Mouse (Mus musculus) midbrain, embryonic 16.5 days (tissue): ENCODE results near the gene Ftsj3. TPM values are rescaled to one million over a fixed set of nuclear protein-coding genes. Genes with fewer than 3 reads are reported as not detected.

Experiments used
- ATAC-seq: fragments of 200-750 bp; cut with Nextera tagmentation; 2 replicates; pipeline ENCODE4 v1.8.0; 2017; ENCODE audit warnings: moderate TSS enrichment
- H3K27ac ChIP-seq: fragments of 300-500 bp; sonication (generic); 2 replicates; pipeline ENCODE4 v1.5.1; 2014; ENCODE audit warnings: mild to moderate bottlenecking, low read length, mixed read lengths
- H3K27me3 ChIP-seq: fragments of 300-500 bp; sonication (generic); 2 replicates; pipeline ENCODE4 v1.6.1; 2014; ENCODE audit warnings: low read depth, low read length, mixed read lengths; ENCODE audit not compliant: control insufficient read depth, insufficient read depth
- H3K36me3 ChIP-seq: fragments of 300-500 bp; sonication (generic); 2 replicates; pipeline ENCODE4 v1.6.1; 2014; ENCODE audit warnings: mild to moderate bottlenecking, low read length, moderate library complexity, mixed read lengths; ENCODE audit not compliant: control insufficient read depth, insufficient read depth
- H3K4me1 ChIP-seq: fragments of 300-500 bp; sonication (generic); 2 replicates; pipeline ENCODE4 v1.6.1; 2014; ENCODE audit warnings: mild to moderate bottlenecking, low read length, mixed read lengths; ENCODE audit not compliant: control insufficient read depth, insufficient read depth
- H3K4me2 ChIP-seq: fragments of 300-500 bp; sonication (generic); 2 replicates; pipeline ENCODE4 v1.6.1; 2014; ENCODE audit warnings: mild to moderate bottlenecking, low read length, mixed read lengths
- H3K4me3 ChIP-seq: fragments of 300-500 bp; sonication (generic); 2 replicates; pipeline ENCODE4 v1.5.1; 2014; ENCODE audit warnings: low read depth, mild to moderate bottlenecking, low read length, moderate library complexity, mixed read lengths
- H3K9ac ChIP-seq: fragments of 300-500 bp; sonication (generic); 2 replicates; pipeline ENCODE4 v1.6.1; 2014; ENCODE audit warnings: low read depth, low read length, mixed read lengths
- H3K9me3 ChIP-seq: fragments of 300-500 bp; sonication (generic); replicated peaks from 2 replicates; pipeline ENCODE4 v1.6.1; 2014; ENCODE audit warnings: mild to moderate bottlenecking, low read length, mixed read lengths; ENCODE audit not compliant: control insufficient read depth, poor library complexity, severe bottlenecking
- WGBS: fragments of 180-500 bp; shearing (Covaris S2); extraction: QIAGEN DNeasy Blood & Tissue Kit; methylation state at CpG from one replicate; pipeline ENCODE4 v1.1.7; 2014; 5-methylcytosine and 5-hydroxymethylcytosine counted together
- polyA plus RNA-seq: library from polyadenylated mRNA; unstranded; fragments of >200 nt; fragmentation: Nextera tagmentation; extraction: Ambion mirVana; gene quantifications from 2 replicates; pipeline ENCODE4 v1.2.1, GENCODE M21; 2015

Ftsj3 gene
- polyA plus RNA-seq, 1 experiment from 2014 or later, result 34.0 TPM

DNA sequence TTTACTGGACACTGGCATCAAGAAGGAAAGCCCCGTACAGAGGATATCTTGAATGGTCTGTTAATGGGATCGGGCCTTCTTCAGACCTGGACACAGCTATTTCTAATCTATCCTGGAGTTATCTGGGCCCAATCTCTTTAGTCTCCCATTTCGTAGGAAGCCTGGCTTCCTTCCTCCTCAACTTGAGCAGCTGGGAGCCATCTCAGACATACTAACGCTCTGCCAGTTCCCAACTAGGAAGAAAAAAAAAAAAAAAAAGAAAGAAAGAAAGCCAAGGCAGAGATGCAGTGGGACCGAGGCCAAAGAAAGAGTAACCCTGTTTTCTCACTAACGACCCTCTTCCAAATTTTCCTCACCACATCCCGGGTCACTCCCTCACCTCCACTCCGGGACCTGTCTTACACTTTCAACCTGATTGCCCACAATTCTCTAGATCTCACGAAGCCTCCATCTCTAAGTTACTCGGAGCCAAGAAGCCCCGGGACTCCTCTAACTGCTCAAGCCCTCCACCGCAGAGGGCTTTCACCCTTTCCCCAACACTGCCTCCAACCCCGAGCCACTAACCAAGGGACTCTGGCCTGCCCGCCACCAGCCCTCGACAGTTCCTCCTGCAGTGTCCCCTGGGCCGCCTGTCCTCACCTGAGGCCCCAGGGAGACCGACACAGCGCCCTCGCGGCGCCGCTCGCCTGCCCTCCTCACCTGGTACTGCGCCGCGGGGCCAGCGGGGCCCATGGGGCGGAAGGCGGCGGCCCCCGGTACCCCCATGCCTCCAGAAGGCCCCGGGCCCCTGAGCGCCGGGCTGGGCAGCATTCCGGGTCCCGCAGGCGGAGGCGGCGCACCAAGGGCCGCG is 16.1 kb upstream of the Ftsj3 start:
- 2% methylated on average over 41 of the region's 41 CpGs for WGBS
- H3K4me3 ChIP-seq, result peak overlapping the region; percentile 77

DNA sequence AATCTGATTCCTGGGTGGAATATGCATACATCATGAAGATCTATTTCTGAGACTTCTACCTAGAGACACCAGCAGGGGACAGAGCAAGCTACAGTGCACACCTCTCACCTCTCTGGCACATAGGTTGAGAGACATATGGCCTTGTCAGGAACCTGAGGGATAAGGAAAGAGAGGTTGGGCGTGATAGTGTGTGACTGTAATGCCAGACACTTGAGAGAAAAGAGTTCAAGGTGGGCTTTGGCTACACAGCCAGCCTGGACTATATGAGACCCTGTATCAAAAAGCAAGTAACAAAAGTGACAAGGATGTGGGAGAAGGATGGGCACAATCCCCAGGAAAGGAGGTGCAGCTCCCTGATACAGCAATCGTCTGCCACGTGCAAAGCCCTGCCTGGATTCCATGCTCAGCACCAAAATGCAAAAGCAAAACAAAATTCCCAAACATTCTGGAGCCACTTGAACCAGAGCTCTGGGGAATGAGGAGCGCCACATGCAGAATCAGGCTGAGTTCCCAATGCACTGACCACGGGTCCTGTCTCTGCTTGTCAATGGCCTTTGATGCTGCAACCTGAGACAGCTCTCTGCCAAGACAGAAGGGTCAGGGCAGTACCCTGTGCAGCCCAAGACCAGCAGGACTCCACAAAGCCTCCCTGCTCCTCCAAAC is 15.4 kb upstream of the Ftsj3 start:
- H3K36me3 ChIP-seq, result peaks cover 5% of the 10 kb centered on the region
- 54% methylated on average over 5 of the region's 5 CpGs for WGBS
- peak overlapping the region; percentile 80 for H3K9ac ChIP-seq
- H3K27me3 ChIP-seq, result no peaks in the 10 kb centered on the region
- no peak for ATAC-seq
- H3K4me2 ChIP-seq, result peak overlapping the region; percentile 71
- H3K27ac ChIP-seq, result peak overlapping the region; percentile 20
- peak overlapping the region; percentile 77 for H3K4me3 ChIP-seq
- H3K4me1 ChIP-seq, result peaks cover 25% of the 10 kb centered on the region
- no peaks in the 10 kb centered on the region for H3K9me3 ChIP-seq

More for the DNA sequence above, 16.1 kb upstream of the Ftsj3 start:
- Histone ChIP-seq H3K9ac (peak overlapping the region; percentile 80), H3K4me2 (peak overlapping the region; percentile 71), H3K9me3 (no peaks in the 10 kb centered on the region), H3K4me1 (peaks cover 25% of the 10 kb centered on the region), H3K27me3 (no peaks in the 10 kb centered on the region), H3K36me3 (no peaks in the 10 kb centered on the region), H3K27ac (peak overlapping the region; percentile 81)
- peak; percentile 64 for ATAC-seq

- Histone ChIP-seq H3K9me3 (no peaks in the 10 kb centered on the region), H3K27me3 (no peaks in the 10 kb centered on the region), H3K27ac (no peak overlapping the region), H3K4me1 (peaks cover 22% of the 10 kb centered on the region), H3K4me3 (no peak overlapping the region), H3K4me2 (no peak overlapping the region), H3K36me3 (peaks cover 24% of the 10 kb centered on the region), H3K9ac (no peak overlapping the region)
- no peak for ATAC-seq
- 47% methylated on average over 3 of the region's 3 CpGs for WGBS
Observed at GRCm38 (mm10) chr11:106269060-106269431, 13.2 kb upstream of the Ftsj3 start.

DNA sequence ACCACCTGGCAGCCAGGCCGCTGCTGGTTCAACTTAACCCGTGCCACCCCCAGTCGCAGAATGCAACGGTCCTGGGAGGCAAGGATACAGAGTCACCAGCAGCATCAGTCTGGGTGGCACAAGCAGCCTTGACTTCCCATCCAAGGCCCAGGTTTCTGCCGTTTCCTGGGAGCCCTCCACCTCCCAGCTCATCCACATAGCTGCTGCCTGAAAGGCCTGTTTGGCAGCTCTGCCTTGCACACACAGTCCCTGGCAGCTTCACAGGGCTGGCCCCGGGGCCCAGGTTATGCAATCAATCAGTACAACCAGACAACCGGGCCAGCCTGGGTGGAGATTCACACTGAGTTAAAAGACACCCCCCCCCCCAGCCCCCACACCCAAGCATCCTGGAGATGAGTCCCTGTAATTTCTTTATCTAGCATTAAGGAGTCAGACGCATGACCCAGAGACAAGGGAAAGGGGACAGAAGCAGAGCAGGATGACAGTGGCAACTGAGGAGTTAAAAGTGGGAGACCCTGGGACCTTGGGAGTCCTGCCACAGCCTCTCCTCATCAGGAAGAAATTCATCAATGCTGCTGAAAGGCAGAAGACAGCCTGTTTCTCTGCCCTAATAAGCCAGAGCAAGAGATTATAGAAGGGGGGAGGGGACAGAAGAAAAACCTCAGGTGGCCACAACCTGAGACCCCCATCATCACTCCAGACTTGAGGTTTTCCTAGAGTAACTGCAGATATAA is 12.6 kb upstream of the Ftsj3 start:
- H3K9ac ChIP-seq, result peak overlapping the region; percentile 20; the same call in 1 of the 2 replicates
- 74% methylated on average over 8 of the region's 8 CpGs for WGBS
- peaks cover 30% of the 10 kb centered on the region for H3K36me3 ChIP-seq
- no peaks in the 10 kb centered on the region for H3K27me3 ChIP-seq
- no peak overlapping the region for H3K4me2 ChIP-seq
- no peak for ATAC-seq
- no peak overlapping the region for H3K27ac ChIP-seq
- no peak overlapping the region for H3K4me3 ChIP-seq
- H3K4me1 ChIP-seq, result peaks cover 22% of the 10 kb centered on the region
- no peaks in the 10 kb centered on the region for H3K9me3 ChIP-seq

- H3K9ac ChIP-seq, result no peak overlapping the region
- H3K4me2 ChIP-seq, result no peak overlapping the region
- H3K27ac ChIP-seq, result no peak overlapping the region
- peaks cover 22% of the 10 kb centered on the region for H3K4me1 ChIP-seq
- no peak overlapping the region for H3K4me3 ChIP-seq
- no peak for ATAC-seq
- peaks cover 35% of the 10 kb centered on the region for H3K36me3 ChIP-seq
- H3K27me3 ChIP-seq, result no peaks in the 10 kb centered on the region
- WGBS, result 67% methylated on average over 5 of the region's 5 CpGs
- H3K9me3 ChIP-seq, result no peaks in the 10 kb centered on the region
Observed at GRCm38 (mm10) chr11:106267871-106268270, 12.0 kb upstream of the Ftsj3 start.

- H3K9ac ChIP-seq, result no peak overlapping the region
- H3K36me3 ChIP-seq, result peaks cover 40% of the 10 kb centered on the region
- no peak overlapping the region for H3K27ac ChIP-seq
- ATAC-seq, result no peak
- peaks cover 22% of the 10 kb centered on the region for H3K4me1 ChIP-seq
- H3K9me3 ChIP-seq, result no peaks in the 10 kb centered on the region
- H3K4me2 ChIP-seq, result no peak overlapping the region
- 81% methylated on average over 15 of the region's 15 CpGs for WGBS
- H3K27me3 ChIP-seq, result no peaks in the 10 kb centered on the region
- H3K4me3 ChIP-seq, result no peak overlapping the region
Observed at GRCm38 (mm10) chr11:106267311-106267852, 11.5 kb upstream of the Ftsj3 start.

DNA sequence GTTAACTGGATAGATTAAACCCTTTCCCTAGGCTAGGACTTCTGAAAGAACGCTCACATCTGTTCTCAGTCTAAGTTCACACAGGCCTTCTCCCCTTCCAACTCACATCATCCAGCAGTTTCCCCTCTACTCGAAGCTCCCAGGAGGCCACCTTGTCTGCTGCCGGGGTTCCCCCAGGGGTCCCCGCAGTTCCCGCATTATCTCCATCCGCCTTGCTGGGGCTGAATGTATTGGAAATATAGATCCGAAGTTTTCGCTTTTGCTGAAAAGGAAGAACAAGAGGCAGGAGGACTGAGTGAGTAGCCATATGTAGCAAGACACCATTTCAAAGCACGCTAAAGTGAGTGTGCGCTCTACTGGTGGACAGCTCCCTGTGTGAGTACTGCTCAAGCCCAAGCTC is 10.6 kb upstream of the Ftsj3 start:
- Histone ChIP-seq H3K9ac (no peak overlapping the region), H3K4me1 (peaks cover 16% of the 10 kb centered on the region), H3K9me3 (no peaks in the 10 kb centered on the region), H3K4me3 (no peak overlapping the region), H3K27me3 (no peaks in the 10 kb centered on the region), H3K36me3 (peaks cover 49% of the 10 kb centered on the region), H3K27ac (no peak overlapping the region), H3K4me2 (no peak overlapping the region)
- WGBS, result 93% methylated on average over 10 of the region's 10 CpGs
- ATAC-seq, result no peak

DNA sequence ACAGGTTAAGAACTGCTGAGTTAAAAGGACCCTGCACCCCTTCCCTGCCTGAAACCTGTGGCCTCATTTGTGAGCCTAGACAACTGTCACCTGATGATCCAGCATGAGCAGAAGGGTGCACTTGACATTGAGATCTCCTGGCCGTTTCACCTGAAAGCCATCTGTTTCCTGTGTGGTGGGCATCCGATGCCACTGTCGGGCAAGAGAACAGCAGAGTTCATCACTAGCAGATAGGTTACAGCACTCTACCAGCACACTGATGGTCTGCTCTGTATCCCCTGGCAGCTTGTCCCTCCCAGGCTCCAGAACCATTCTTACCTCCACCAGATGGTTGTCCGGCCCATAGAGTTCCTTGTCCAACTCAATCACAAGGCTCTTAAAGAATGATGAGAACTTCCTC is 9.7 kb upstream of the Ftsj3 start:
- Histone ChIP-seq H3K36me3 (peaks cover 58% of the 10 kb centered on the region), H3K4me3 (no peak overlapping the region), H3K27me3 (no peaks in the 10 kb centered on the region), H3K9me3 (no peaks in the 10 kb centered on the region), H3K27ac (no peak overlapping the region), H3K9ac (no peak overlapping the region), H3K4me2 (no peak overlapping the region), H3K4me1 (peaks cover 11% of the 10 kb centered on the region)
- no peak for ATAC-seq
- WGBS, result 96% methylated on average over 4 of the region's 4 CpGs
